Mouse (Mus musculus) forelimb bud, embryonic 11.5 days (tissue): ENCODE results near the gene Tra2a.
"Not testable (repeated sequence)": the region's sequence is repeated elsewhere in the genome, so short reads cannot be mapped to it uniquely, and the experiment has no call there.

ENCODE experiments used
- DNase-seq: peaks from one replicate; pipeline ENCODE4 v3.0.0-alpha.2; 2012; ENCODE audit warnings: low read depth, low spot score

Tra2a gene

DNA sequence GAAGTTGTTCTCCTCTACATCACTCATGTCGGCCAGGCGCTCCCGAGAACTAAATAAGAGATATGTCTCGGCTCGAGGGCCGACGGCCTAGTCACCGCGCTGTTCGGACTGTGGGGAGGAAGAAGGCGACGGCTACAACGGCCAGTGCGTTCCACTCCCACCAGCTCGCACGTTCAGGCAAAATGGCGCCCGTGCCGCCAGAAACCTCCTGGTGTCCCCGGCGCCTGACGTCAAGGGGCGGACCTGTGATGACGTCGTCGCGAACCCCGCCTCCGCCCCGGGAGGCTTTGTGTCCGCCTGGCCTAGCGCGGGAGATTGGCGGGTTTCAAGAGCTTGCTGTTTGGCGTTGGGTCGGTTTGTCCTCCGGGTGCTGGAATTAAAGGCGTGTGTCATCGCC is at the start of gene Tra2a:
TSS of gene Tra2a (minus strand) at position 187 of the 397 bp plus-strand sequence.
- peak; percentile 96 for DNase-seq

DNA sequence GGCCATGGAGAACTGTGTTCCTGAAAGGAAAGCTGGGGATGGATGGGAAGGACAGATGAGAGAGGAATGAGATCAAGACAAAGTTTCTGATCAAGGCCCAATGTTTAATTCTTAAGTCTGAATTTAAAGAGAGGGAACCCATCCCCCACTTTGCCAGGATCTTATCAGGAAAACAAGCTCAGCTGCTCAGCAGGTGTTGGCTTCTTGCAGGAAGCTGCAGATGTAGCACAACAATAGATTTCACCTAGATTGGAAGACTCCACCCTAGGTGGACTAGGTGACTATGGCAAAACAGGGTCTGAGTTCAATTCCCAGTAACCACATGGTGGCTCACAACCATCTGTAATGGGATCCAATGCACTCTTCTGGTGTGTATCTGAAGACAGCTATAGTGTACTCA is 34.5 kb upstream of the Tra2a start:
- DNase-seq: no peak

DNA sequence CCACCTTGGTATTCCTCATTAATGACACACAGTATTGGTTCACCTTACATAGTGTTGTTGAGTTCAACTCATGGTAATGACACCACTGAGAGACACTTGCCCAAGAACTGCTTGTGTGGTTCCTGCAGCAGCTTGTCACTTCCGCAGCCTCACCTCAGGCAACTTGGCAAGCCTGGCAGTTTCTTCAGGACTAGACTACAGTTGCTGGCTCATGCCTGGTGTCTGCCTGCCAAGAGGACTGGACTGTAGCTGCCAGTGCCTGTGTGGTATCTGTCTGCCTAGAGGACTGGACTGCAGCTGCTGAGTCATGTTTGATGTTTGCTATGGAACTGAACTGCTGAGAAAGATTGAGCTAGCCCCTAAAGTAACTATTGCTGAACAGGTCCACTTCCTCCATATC is 18.3 kb upstream of the Tra2a start:
- no peak for DNase-seq

DNA sequence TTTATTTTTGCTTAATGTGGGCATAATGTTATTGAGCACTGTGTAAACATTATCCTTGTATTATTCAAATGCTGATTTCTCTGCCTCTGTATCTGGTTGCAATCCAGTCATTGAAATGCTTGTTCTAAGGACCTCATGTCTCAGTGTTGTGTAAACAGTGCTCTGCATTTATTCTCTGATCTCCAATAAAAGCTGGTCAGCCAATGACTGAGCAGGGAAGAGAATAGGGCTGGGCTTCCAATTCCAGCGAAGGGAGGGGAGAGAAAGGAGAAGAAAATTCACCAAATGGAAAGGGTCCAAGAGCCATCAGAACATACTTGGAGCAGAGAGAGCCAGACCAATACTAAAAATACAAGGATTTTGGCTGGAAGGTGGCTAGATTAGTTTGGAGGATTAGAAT is 17.1 kb upstream of the Tra2a start:
- DNase-seq: no peak

DNA sequence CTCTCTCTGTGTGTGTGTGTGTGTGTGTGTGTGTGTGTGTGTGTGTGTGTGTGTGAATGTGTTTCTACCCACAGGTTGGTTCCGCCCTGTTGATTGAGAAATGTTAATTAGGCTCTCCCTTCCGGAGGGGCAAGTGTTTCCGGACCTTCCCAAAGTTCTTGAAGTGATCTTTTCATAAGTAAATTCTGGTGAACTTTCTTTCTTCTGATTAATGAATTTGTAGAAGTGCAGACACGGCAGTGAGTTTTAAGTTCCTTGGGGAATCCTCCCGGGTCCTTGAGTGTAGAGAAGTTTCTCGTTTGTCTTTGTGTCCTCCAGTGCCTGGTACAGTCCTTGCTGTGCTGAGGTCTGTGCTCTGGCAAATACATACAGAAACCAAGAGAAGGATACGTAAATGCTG is 11.5 kb upstream of the Tra2a start:
- no peak for DNase-seq

DNA sequence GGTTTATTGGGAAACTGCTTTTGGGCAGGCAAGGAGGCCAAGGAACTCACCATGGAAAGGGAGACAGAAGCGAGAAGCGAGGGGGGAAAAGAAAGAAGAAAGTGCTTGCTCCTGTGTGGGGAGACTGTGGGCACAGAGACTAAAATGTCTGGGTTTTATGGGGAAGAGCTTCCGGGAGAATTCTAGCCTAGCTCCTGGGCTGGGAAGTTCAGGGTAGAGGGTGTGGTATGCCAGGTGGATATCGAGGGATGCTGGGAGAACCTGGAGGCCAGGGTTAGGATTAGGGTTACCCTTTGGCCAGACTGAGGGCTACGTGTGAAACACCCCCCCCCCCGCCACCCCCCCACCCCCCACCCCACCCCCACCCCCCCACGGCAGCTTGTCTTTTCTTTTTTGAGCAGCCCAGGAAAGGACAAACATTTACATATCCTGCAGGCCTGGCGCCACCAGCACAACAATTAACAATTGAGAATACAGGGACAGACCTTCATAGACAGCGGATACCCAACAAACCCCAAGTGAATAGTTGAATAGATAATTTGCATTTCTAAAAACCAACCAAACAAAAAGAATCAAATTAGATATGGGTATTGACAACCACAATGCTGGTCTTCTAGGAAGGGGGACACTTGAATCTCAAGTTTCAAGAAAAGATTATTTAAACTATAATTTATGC is 10.7 kb upstream of the Tra2a start:
- no peak for DNase-seq

DNA sequence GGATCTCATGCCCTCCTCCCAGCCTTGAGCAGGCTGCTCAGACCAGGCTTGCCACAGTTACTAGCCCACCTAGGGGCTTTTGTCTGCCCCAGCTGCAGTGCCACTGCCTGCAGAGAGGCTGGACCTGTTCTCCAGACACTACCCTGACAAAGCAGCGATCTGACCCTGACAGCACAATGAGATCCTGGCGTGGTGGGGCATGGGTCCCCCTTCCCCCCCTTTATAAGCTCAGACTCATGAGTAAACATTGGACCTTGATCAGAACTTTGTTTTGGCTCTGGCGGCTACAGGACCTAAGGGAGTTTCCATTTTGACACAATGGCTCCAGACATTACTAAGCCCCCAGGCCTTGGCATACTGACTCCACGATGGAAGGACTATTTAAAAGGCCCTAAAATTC is 10.1 kb upstream of the Tra2a start:
- no peak for DNase-seq

DNA sequence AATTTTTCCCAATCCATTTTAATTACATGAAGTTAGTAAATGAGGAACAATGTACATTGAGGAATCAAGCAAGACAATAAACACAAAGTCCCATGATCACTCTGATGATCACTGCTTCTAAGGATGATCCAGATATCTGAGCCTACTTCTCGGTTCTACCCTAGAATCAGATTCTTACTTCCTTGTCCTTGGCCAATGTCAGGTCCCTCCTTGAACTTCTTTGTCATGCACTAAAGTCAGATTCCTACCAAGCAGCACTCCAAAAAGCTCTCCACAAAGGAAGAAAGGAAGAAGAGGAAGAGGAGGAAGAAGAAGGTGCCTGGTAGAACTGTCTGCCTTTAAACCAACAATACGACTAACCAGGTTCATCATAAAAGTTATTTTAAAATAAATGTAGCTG is 9.0 kb upstream of the Tra2a start:
- no peak for DNase-seq

DNA sequence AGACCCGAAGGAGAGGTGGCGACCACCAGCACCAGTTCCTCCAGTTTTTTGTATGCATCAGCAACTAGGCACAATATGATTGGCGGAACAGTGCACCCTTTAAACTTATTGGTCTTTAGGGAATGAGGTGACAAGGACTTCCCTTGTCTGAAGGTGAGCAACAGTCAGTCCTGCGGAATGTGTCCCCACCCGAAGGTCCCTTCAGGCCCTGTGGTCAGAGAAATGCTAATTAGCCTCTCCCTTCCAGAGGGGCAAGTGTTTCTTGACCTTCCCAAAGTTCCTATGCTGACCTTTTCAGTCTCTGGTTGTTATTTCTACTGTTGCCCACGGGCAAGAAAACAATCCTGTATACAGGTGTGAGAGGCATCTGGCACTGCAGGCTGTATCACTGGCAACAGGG is 8.0 kb upstream of the Tra2a start:
- no peak for DNase-seq

DNA sequence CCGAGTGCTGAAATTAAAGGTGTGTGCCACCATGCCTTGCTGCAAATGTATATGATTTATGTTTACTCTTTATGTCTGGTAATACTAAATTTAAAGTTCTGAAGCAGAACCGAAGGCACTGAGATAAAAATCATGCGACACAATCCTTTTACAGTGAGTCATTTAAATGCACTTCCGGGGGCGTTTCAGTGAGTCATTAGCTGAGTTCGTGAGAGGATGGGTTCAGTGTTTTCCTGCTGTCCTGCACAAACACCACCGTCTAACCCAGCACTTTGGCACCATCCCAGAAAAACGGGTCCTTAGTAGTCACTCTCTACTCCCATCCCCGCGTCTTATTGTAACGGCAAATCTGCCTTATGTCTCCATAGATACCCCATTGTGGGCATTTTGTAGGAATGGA is 6.1 kb upstream of the Tra2a start:
- DNase-seq: no peak

DNA sequence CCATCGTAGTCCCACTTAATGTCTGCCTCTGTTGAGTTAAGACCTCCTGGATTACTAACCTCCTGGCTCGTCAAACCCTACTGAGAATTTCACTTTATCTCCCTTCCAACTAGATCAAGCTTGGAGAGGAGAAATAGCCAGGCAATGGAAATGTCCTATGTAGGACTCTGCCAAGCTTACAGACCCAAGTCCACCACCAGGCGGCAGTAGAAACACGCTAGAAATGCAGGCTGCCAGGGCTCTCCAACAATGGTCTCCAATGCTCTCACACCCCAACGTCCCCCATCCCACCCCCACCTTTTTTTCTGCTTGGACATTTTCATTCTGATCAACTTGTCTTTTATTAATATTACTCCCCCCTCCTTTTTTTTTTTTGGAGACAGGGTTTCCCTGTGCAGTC is 5.4 kb upstream of the Tra2a start:
- DNase-seq: peak; percentile 72

DNA sequence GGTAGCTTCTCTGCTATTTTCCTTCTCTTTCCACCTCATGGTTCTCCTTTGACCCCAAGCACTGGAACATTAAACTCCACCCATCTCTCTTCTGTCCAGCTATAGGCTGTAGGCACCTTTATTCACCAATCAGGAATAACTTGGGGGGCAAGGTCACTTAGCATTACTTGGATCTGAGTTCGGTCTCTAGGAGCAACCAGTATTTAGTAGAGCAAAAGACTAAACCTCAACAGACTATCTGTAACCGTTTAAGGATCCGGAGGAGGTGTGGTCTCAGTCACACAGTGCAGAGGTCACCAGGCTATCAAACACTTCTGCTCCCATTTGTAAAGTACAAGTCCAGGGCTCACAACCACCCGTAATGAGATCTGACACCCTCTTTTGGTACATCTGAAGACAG is 3.9 kb upstream of the Tra2a start:
- DNase-seq: no peak

DNA sequence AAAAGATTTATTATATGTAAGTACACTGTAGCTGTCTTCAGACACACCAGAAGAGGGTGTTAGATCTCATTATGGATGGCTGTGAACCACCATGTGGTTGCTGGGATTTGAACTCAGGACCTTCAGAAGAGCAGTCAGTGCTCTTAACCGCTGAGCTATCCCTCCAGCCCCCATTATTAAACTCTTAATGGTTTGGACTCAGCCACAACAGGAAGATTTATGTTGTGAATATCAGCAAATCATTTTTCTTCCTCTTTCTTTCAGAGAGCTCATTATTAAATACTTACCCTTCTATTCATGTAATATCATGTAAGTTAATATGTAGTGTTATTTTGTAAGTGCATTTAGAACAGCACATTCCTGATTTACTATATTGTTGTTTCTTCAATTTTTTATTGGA is 1.4 kb upstream of the Tra2a start:
- DNase-seq: not testable (repeated sequence)

DNA sequence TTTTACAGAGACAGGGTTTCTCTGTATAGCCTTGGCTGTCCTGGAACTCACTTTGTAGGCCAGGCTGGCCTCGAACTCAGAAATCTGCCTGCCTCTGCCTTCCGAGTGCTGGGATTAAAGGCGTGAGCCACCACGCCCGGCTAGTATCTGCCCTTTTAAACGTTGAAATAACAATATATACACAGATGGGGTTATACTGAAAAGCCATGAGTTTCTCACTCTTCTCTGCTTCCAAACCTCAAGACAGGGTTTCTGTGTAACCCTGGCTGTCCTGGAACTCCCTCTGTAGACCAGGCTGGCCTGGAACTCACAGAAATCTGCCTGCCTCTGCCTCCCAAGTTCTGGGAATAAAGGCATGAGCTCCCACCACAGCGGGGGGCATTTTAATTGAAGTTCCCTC is 613 bp upstream of the Tra2a start:
- DNase-seq: not testable (repeated sequence)

DNA sequence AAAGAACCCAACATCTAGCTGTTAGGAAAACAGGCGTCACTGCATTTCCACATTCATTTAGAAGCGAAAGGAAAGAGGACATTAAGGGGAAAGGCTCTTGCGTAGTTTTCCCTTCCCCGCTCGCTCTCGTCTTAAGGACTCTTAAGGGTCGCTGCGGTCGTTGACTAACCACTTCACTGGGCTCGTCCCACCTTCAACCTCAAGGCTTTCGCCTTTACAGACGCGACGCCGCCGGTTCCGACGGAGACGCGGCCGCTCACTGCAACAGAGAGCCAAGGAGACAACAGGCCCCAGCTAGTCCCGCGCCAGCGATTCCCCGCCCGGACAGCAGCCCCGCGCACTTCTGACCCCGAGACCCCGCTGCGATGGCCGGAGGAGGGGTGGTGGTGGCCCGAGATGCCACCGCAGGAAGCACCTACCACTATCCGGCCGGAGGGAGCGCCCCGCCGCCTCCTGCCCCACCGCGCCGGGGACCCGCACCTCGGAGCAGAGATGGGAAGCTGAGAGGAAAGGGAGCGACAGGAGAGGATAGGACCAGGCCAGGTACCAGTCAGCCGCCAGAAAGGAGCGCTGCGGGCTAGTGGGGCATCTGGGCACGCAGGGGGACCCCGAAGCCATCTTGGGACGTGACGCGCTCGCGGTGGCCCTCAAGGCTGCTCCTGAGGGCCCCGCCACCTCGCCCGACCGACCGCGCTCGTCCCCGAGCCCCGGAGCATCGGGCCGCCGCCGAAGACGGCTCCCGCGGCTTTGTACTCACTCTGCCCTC is 569 bp downstream of the Tra2a start:
- DNase-seq: peak; percentile 23

DNA sequence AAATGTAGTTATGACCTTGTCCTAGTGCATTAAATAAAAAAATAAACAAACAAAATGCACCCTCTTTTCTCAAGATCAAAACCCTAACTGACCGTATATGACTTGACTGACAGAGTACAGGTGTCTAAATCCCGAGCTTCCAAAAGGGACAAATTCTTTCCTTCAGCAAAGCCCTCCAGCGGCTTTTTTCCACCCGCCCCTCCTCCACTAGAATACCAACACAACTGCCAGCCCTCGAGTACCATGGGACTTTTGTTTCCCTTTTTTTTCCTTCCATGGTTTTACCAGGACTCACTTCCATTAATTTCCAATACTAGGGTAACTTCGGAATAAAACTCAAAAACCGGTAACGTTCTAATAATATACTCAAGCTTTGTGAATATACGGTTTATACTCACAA is 1.4 kb downstream of the Tra2a start:
- peak; percentile 49 for DNase-seq

DNA sequence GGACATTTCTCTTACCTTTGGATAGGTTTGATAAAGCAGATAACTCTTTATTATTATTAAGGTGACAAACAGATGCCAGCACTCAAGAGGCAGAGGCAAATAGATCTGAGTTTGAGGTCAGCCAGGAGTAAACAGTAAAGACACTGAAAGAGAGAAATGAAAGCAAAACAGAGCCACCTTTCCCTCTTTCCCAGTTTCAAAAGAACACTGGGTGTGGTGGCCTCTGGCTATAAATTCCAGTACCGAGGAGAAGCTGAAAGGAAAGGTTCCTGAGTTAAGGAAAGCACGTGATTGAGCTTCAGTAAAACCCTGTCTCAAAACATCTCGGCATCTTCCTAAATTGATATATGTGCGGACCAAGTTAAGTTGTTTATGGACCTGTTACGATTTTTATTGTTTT is 4.1 kb downstream of the Tra2a start:
- peak; percentile 13 for DNase-seq

DNA sequence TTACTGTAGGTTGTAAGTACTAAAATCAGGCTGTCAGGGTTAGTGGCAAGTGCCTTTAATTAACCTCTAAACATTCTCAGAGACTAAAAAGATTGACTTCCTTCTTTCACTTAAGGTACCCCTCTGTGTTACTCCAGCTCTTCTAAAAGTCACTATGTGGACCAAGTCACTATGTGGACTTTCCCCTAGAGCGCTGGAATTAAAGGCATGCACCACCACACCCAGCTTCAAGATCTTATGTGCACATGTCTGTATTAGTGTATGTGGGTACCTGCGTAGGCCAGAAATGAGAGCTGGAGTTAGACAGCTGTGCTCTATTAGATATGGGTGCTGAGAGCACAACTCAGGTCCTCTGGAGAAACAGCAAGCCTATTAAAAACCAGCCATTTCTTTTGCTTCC is 6.0 kb downstream of the Tra2a start:
- DNase-seq: no peak

DNA sequence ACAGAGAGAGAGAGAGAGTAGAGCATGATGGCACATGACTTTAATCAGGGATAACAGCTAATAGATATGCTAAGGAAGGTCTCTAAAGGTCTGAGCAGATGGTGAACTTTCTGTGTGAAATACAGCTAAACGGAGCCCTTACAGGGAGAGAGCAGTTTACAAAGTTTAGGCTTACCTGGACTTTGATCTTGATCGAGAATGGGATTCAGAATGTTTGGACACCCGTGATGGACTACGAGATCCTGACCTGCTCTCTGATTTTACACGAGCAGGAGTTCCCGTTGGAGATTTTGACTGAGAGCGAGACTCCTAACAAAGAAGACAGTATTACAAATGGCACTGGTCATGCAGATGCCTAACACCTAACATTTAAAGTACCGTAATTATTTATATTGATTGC is 11.6 kb downstream of the Tra2a start:
- DNase-seq: no peak

DNA sequence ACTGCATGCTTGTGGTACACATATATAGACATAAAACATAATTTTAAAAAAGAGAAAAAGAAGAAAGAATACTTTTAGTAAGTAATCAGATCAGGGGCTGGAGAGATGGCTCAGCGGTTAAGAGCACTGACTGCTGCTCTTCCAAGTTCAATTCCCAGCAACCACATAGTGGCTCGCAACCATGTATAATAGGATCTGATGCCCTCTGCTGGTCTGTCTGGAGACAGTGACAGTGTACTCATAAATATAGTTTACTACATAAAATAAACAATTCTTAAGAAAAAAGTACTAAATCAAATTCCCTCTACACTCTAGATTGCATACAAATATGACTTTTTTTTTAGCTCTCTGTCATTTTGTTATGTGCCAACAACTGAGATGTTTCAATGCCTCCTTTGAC is 12.6 kb downstream of the Tra2a start:
- no peak for DNase-seq

DNA sequence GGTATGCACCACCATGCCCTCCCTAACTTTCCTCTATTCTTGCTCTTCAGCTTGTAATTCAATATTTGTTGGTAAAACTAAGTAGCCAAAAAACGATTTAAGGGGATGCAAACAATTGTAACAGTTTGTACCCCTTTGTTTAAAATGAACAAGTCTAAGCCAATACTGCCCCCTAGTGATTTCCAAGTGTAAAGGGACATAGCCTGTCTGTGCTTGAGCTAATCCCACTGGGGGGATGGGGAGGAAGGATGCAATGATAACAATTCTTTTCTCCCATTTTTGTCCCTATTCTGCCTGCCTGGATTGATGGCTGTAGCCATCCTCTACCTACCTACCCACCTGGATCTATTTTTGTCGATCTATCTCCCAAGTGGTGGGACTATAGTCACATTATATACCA is 16.6 kb downstream of the Tra2a start:
- DNase-seq: peak; percentile 52

DNA sequence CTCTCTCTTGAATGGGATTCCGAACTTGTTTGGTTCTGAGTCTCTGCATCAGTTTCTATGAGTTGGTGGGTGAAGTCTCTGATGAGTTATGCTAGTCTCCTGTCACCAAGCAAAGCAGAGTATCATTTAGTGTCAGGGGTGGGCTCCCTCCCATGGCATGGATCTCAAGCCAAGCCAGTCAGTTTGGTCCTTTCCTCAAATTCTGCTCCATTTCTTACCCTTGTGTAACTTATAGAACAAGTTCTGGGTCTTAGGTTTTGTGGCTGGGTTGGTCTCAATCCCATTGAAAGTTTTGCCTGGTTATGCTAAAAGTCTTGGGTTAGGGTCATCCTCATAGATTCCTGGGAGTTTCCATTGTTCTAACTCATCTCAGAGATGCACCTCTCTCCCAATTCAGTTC is 21.5 kb downstream of the Tra2a start:
- DNase-seq: no peak

DNA sequence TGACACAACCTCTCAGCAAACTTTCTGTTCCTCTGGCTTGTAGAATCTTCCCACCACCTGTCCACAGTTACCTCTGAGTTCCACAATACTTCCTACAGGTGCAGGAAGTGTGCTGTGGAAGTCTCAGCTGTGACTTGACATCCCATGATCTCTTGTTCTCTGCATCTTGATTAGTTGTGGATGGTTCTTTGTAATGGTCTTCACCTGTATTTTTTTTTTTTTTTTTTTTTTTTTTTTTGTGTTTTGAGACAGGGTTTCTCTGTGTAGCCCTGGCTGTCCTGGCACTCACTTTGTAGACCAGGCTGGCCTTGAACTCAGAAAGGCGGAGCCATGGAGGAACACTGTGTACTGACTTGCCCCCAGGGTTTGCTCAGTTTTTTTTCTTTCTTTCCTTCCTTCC is 22.3 kb downstream of the Tra2a start:
- no peak for DNase-seq

DNA sequence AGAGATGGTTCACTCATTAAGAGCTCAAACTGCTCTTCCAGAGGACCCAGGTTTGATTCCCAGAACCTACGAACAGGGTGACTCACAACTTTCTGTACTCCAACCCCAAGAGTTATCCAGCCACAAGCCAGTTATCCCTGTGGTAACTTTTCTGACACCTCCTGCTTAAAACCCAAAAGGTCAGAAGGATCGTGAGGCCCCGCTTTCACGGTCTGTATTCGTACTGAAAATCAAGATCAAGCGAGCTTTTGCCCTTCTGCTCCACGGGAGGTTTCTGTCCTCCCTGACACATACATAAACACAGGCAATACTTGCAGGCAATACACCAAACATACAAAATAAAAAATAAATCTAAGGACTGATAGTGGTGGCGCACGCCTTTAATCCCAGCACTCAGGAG is 27.5 kb downstream of the Tra2a start:
- DNase-seq: peak; percentile 100
